In genomic region chr12:86916796-86917573, GRCm38 (mm10) we compare ENCODE assay signal across 17 mouse cellular contexts. TPM values are rescaled to one million over a fixed set of nuclear protein-coding genes. Genes with fewer than 3 reads are reported as not detected.
A peak's percentile ranks its signal among the peaks of the same experiment; 100 is the strongest.
DNase-seq lines count a peak whose midpoint lies in the region; ATAC-seq lines count a peak whose summit lies in the region.
"Had no signal": no experiment of that assay in that cellular context is flagged by ENCODE, and none has a peak within 500 bp of the region (broad histone marks: within the 10 kb centered on the region; RNA-seq: fewer than 3 reads in every experiment).

No protein-coding gene starts in this region.

- no peak overlapping the region for H3K4me3 ChIP-seq in midbrain, embryonic 10.5 days
- no peak overlapping the region for H3K4me3 ChIP-seq in midbrain, embryonic 11.5 days (ENCODE audit: low read depth, low read length)
- H3K4me3 ChIP-seq in forebrain, embryonic 14.5 days (ENCODE audit: low read depth, low read length), result no peak overlapping the region
- H3K4me3 ChIP-seq in midbrain, embryonic 12.5 days, result no peak overlapping the region
- H3K4me3 ChIP-seq: erythroblast, embryonic 14.5 days; heart, embryonic 15.5 days had no signal

- H3K4me1 ChIP-seq in midbrain, embryonic 10.5 days, result peaks cover 59% of the 10 kb centered on the region
- peaks cover 22% of the 10 kb centered on the region for H3K4me1 ChIP-seq in midbrain, embryonic 11.5 days (ENCODE audit: control insufficient read depth, insufficient read depth, low read length)
- H3K4me1 ChIP-seq in forebrain, embryonic 14.5 days (ENCODE audit: control insufficient read depth, insufficient read depth, low read length), result peaks cover 20% of the 10 kb centered on the region
- peaks cover 48% of the 10 kb centered on the region for H3K4me1 ChIP-seq in midbrain, embryonic 12.5 days

- H3K4me2 ChIP-seq in midbrain, embryonic 11.5 days, result no peak overlapping the region
- no peak overlapping the region for H3K4me2 ChIP-seq in forebrain, embryonic 14.5 days (ENCODE audit: low read length)
- no peak overlapping the region for H3K4me2 ChIP-seq in midbrain, embryonic 12.5 days (replicated peaks)
- H3K4me2 ChIP-seq: heart, embryonic 15.5 days; liver, embryonic 11.5 days had no signal

- peak overlapping the region; percentile 81 for H3K27ac ChIP-seq in midbrain, embryonic 10.5 days (replicated peaks)
- H3K27ac ChIP-seq in midbrain, embryonic 11.5 days (ENCODE audit: low read depth, low read length), result no peak overlapping the region
- peak overlapping the region; percentile 72 for H3K27ac ChIP-seq in forebrain, embryonic 14.5 days (ENCODE audit: low read depth, low read length)
- peak overlapping the region; percentile 70 for H3K27ac ChIP-seq in midbrain, embryonic 12.5 days (replicated peaks)
- H3K27ac ChIP-seq: heart, embryonic 15.5 days; stomach, postnatal 0 days had no signal

- ATAC-seq in midbrain, embryonic 11.5 days (ENCODE audit: low FRiP score), result no peak
- ATAC-seq in forebrain, embryonic 14.5 days, result no peak
- ATAC-seq in midbrain, embryonic 12.5 days (ENCODE audit: low FRiP score, low read depth), result no peak
- ATAC-seq: CD4-positive, CD25-positive, alpha-beta regulatory T cell, adult 4 months; Patski had no signal

- intact Hi-C loops in heart, postnatal 10 days (cut with DNase I), result no loop called here

- no peaks in the 10 kb centered on the region for H3K9me3 ChIP-seq in midbrain, embryonic 10.5 days (replicated peaks)
- no peaks in the 10 kb centered on the region for H3K9me3 ChIP-seq in midbrain, embryonic 11.5 days (ENCODE audit: control insufficient read depth, low read length)
- no peaks in the 10 kb centered on the region for H3K9me3 ChIP-seq in forebrain, embryonic 14.5 days (replicated peaks; ENCODE audit: control insufficient read depth, low read length)
- no peaks in the 10 kb centered on the region for H3K9me3 ChIP-seq in midbrain, embryonic 12.5 days
- H3K9me3 ChIP-seq: heart, embryonic 15.5 days had no signal

- no peaks in the 10 kb centered on the region for H3K36me3 ChIP-seq in midbrain, embryonic 10.5 days
- H3K36me3 ChIP-seq in midbrain, embryonic 11.5 days (ENCODE audit: control insufficient read depth, insufficient read depth, low read length), result no peaks in the 10 kb centered on the region
- H3K36me3 ChIP-seq in forebrain, embryonic 14.5 days (ENCODE audit: control insufficient read depth, insufficient read depth, low read length), result no peaks in the 10 kb centered on the region
- H3K36me3 ChIP-seq in midbrain, embryonic 12.5 days, result no peaks in the 10 kb centered on the region
- H3K36me3 ChIP-seq: heart, embryonic 15.5 days had no signal

- 84% methylated on average over 7 of the region's 7 CpGs for WGBS in midbrain, embryonic 10.5 days
- WGBS in midbrain, embryonic 11.5 days, result 80% methylated on average over 7 of the region's 7 CpGs
- 86% methylated on average over 7 of the region's 7 CpGs for WGBS in forebrain, embryonic 14.5 days
- WGBS in midbrain, embryonic 12.5 days, result 85% methylated on average over 7 of the region's 7 CpGs

- no peak overlapping the region for H3K9ac ChIP-seq in midbrain, embryonic 11.5 days (ENCODE audit: low read length)
- peak overlapping the region; percentile 29; the same call in 1 of the 2 replicates for H3K9ac ChIP-seq in forebrain, embryonic 14.5 days (ENCODE audit: low read length)
- H3K9ac ChIP-seq in midbrain, embryonic 12.5 days (replicated peaks), result no peak overlapping the region
- H3K9ac ChIP-seq: heart, embryonic 15.5 days had no signal

- DNase-seq in midbrain, embryonic 10.5 days (ENCODE audit: low spot score), result peak; percentile 10
- no peak for DNase-seq in midbrain, embryonic 11.5 days (ENCODE audit: low spot score, missing footprints)
- no peak for DNase-seq in forebrain, embryonic 14.5 days (ENCODE audit: low spot score)
- no peak for DNase-seq in kidney, postnatal 14 days
- no peak for DNase-seq in spleen, postnatal 14 days (ENCODE audit: low spot score in 2 of 2)
- no peak for DNase-seq in heart, postnatal 10 days
- DNase-seq: adrenal gland, adult 8-10 months; cerebellum, adult 8-10 months; gastrocnemius, postnatal 25 days; spleen, adult 18-20 months had no signal

- H3K27me3 ChIP-seq in midbrain, embryonic 10.5 days (ENCODE audit: low read depth, poor library complexity, severe bottlenecking), result peaks cover 31% of the 10 kb centered on the region
- peaks cover 5% of the 10 kb centered on the region; the same call in 1 of the 2 replicates for H3K27me3 ChIP-seq in midbrain, embryonic 11.5 days (ENCODE audit: control insufficient read depth, insufficient read depth, low read length)
- no peaks in the 10 kb centered on the region for H3K27me3 ChIP-seq in forebrain, embryonic 14.5 days (replicated peaks; ENCODE audit: control insufficient read depth, insufficient read depth, low read length)
- peaks cover 39% of the 10 kb centered on the region for H3K27me3 ChIP-seq in midbrain, embryonic 12.5 days
- H3K27me3 ChIP-seq: heart, embryonic 15.5 days; Patski had no signal

RNA-seq across cellular contexts. Expression of gene Cipc, which starts 29.9 kb away (rescaled TPM):
- 33.2 and 35.5 TPM in 2 replicates for polyA plus RNA-seq in midbrain, embryonic 10.5 days (2016; fragmentation: Nextera tagmentation; extraction: Ambion mirVana)
- polyA plus RNA-seq in midbrain, embryonic 11.5 days (2014; fragmentation: Nextera tagmentation; extraction: Ambion mirVana), result 37.9 and 38.4 TPM in 2 replicates
- 47.5 and 57.0 TPM in 2 replicates for polyA plus RNA-seq in forebrain, embryonic 14.5 days (2014; fragmentation: Nextera tagmentation; extraction: Ambion mirVana)
- polyA plus RNA-seq in midbrain, embryonic 12.5 days (2016; fragmentation: Nextera tagmentation; extraction: Ambion mirVana), result 44.3 and 46.4 TPM in 2 replicates
- total RNA-seq in heart, postnatal 10 days (2021), result 10 to 100 TPM; 36.5 to 45.1 TPM

RNA-seq across cellular contexts. Expression of gene Irf2bpl, which starts 32.4 kb away (rescaled TPM):
- polyA plus RNA-seq in midbrain, embryonic 10.5 days (2016; fragmentation: Nextera tagmentation; extraction: Ambion mirVana), result 28.6 and 39.6 TPM in 2 replicates
- polyA plus RNA-seq in midbrain, embryonic 11.5 days (2014; fragmentation: Nextera tagmentation; extraction: Ambion mirVana), result 24.4 and 26.4 TPM in 2 replicates
- polyA plus RNA-seq in forebrain, embryonic 14.5 days (2014; fragmentation: Nextera tagmentation; extraction: Ambion mirVana), result 41.4 and 56.5 TPM in 2 replicates
- polyA plus RNA-seq in midbrain, embryonic 12.5 days (2016; fragmentation: Nextera tagmentation; extraction: Ambion mirVana), result 74.0 and 76.0 TPM in 2 replicates
- 10 to 100 TPM; 60.3 to 67.5 TPM for total RNA-seq in heart, postnatal 10 days (2021)
